23 mouse cellular contexts compared by ENCODE assay signal in the genomic region with DNA sequence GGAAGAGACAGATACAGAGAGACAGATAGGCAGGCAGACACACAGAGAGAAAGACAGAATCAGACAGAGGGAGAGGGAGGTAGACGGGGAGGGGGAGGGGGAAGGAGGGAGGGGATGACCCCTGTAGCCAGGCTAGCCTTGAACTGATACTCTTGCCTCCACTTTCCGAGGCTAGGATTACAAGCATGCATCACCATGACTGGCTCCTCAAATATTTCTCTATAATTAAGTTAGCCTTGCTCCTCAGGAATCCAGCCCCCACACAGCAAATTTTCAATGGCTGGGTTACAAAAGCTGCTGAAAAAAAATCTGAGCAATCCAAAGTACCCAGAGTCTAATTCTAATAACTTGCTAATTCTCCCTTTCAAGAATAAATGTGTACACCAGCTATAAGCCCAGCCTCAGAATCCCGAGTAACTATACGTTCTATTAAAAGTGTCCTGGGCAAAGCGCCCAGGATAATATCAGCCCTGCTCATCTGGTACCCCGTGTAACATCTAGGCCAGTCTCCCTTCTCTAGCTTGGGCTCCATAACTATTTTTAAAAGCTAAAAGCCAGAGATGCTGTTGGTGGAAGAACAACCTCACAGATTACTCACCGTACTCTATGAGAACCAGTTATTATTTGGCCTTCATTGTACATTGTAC. TPM values are rescaled to one million over a fixed set of nuclear protein-coding genes. Genes with fewer than 3 reads are reported as not detected.
DNase-seq lines count a peak whose midpoint lies in the region; ATAC-seq and TF ChIP-seq lines count a peak whose summit lies in the region.
"Had no signal": no experiment of that assay in that cellular context is flagged by ENCODE, and none has a peak within 500 bp of the region (broad histone marks: within the 10 kb centered on the region; RNA-seq: fewer than 3 reads in every experiment).

No protein-coding gene starts in this region.

- no peak for ATAC-seq in heart, embryonic 13.5 days (ENCODE audit: extremely low read depth, insufficient number of reproducible peaks, low FRiP score, low TSS enrichment)
- ATAC-seq in embryonic facial prominence, embryonic 14.5 days (ENCODE audit: low read depth), result peak; percentile 76
- no peak for ATAC-seq in frontal cortex, adult (ENCODE audit: low TSS enrichment)
- ATAC-seq: inflammation-experienced regulatory T-cells, adult 6 months; liver, embryonic 12.5 days; Patski had no signal

- WGBS in heart, embryonic 13.5 days, result 41% methylated on average over 7 of the region's 7 CpGs
- WGBS in embryonic facial prominence, embryonic 14.5 days, result 45% methylated on average over 7 of the region's 7 CpGs
- 88% methylated on average over 7 of the region's 7 CpGs for WGBS in thymus, adult 2 months

- peak overlapping the region; percentile 71 for H3K27ac ChIP-seq in heart, embryonic 13.5 days (replicated peaks)
- H3K27ac ChIP-seq in embryonic facial prominence, embryonic 14.5 days (replicated peaks; ENCODE audit: low read depth, low read length), result no peak overlapping the region; the same call in 1 of the 2 replicates
- H3K27ac ChIP-seq in thymus, adult 2 months (ENCODE audit: control insufficient read depth, insufficient read depth, low read length), result no peak overlapping the region
- H3K27ac ChIP-seq: hindbrain, embryonic 13.5 days; liver, embryonic 12.5 days; midbrain, embryonic 12.5 days; neural tube, embryonic 12.5 days had no signal

- H3K36me3 ChIP-seq in heart, embryonic 13.5 days, result peaks cover 32% of the 10 kb centered on the region
- peaks cover 32% of the 10 kb centered on the region for H3K36me3 ChIP-seq in embryonic facial prominence, embryonic 14.5 days (ENCODE audit: control insufficient read depth, insufficient read depth, low read length)
- no peaks in the 10 kb centered on the region for H3K36me3 ChIP-seq in thymus, adult 2 months (ENCODE audit: control insufficient read depth, insufficient read depth, low read length)

- DNase-seq in heart, adult 11 months, result no peak
- DNase-seq in 3T3-L1 (ENCODE audit: low read depth, low spot score) (peak; percentile 22), NIH3T3 (ENCODE audit: low read depth) (peak; percentile 71)
- peak; percentile 56 for DNase-seq in embryonic facial prominence, embryonic 14.5 days (ENCODE audit: low spot score)
- DNase-seq in thymus, adult 2 months, result no peak
- no peak for DNase-seq in natural killer cell, adult 2 months (ENCODE audit: low spot score in 2 of 2)
- DNase-seq: adrenal gland, adult 8-10 months; cerebellum, adult 11-12 months; cerebellum, postnatal 14 days; gastrocnemius, postnatal 10 days; heart, adult 18-20 months; lung, embryonic 14.5 days; lung, postnatal 4 days; right cerebral cortex, adult 18-20 months; thymus, postnatal 14 days had no signal

- no peaks in the 10 kb centered on the region for H3K27me3 ChIP-seq in heart, embryonic 13.5 days (replicated peaks)
- no peaks in the 10 kb centered on the region for H3K27me3 ChIP-seq in embryonic facial prominence, embryonic 14.5 days (replicated peaks; ENCODE audit: control insufficient read depth, insufficient read depth, low read length)
- H3K27me3 ChIP-seq in thymus, adult 2 months (ENCODE audit: control insufficient read depth, insufficient read depth, low read length), result no peaks in the 10 kb centered on the region
- H3K27me3 ChIP-seq: hindbrain, embryonic 13.5 days; liver, embryonic 12.5 days; midbrain, embryonic 12.5 days; neural tube, embryonic 12.5 days; Patski had no signal

- no peak overlapping the region for H3K4me3 ChIP-seq in heart, embryonic 13.5 days
- H3K4me3 ChIP-seq in embryonic facial prominence, embryonic 14.5 days (ENCODE audit: low read depth, low read length), result no peak overlapping the region
- no peak overlapping the region for H3K4me3 ChIP-seq in thymus, adult 2 months (ENCODE audit: control insufficient read depth, insufficient read depth, low read length)
- H3K4me3 ChIP-seq: hindbrain, embryonic 13.5 days; liver, embryonic 12.5 days; midbrain, embryonic 12.5 days; neural tube, embryonic 12.5 days had no signal

- H3K9ac ChIP-seq in heart, embryonic 13.5 days, result peak overlapping the region; percentile 7; the same call in 1 of the 2 replicates
- H3K9ac ChIP-seq in embryonic facial prominence, embryonic 14.5 days (ENCODE audit: low read depth, low read length), result no peak overlapping the region
- H3K9ac ChIP-seq: hindbrain, embryonic 13.5 days; liver, embryonic 12.5 days; lung, embryonic 14.5 days; midbrain, embryonic 12.5 days; neural tube, embryonic 12.5 days had no signal

- H3K9me3 ChIP-seq in heart, embryonic 13.5 days, result 0 out of 2 replicates have a peak, but pooled peaks cover 4% of the 10 kb centered on the region
- H3K9me3 ChIP-seq in embryonic facial prominence, embryonic 14.5 days (ENCODE audit: control insufficient read depth, low read length), result peaks cover 11% of the 10 kb centered on the region; the same call in 1 of the 2 replicates
- H3K9me3 ChIP-seq: hindbrain, embryonic 13.5 days; liver, embryonic 12.5 days; midbrain, embryonic 12.5 days had no signal

- no peak overlapping the region for H3K4me2 ChIP-seq in heart, embryonic 13.5 days
- no peak overlapping the region for H3K4me2 ChIP-seq in embryonic facial prominence, embryonic 14.5 days (ENCODE audit: low read depth, low read length)
- H3K4me2 ChIP-seq: hindbrain, embryonic 13.5 days; liver, embryonic 12.5 days; lung, embryonic 14.5 days; midbrain, embryonic 12.5 days; neural tube, embryonic 12.5 days had no signal

- no peak for TF ChIP-seq POLR2A in thymus, adult 2 months (IDR thresholded peaks at IDR 0.05; ENCODE audit: control insufficient read depth, extremely low read depth, insufficient read depth, low read length, poor library complexity)

- TF ChIP-seq CTCF in thymus, adult 2 months (IDR thresholded peaks at IDR 0.05; ENCODE audit: borderline replicate concordance, control insufficient read depth, extremely low read depth, insufficient read depth, low read length, poor library complexity), result no peak

- peaks cover 27% of the 10 kb centered on the region for H3K4me1 ChIP-seq in heart, embryonic 13.5 days
- H3K4me1 ChIP-seq in embryonic facial prominence, embryonic 14.5 days (ENCODE audit: control insufficient read depth, insufficient read depth, low read length), result no peaks in the 10 kb centered on the region
- no peaks in the 10 kb centered on the region for H3K4me1 ChIP-seq in thymus, adult 2 months (replicated peaks; ENCODE audit: control insufficient read depth, insufficient read depth, low read length)
- H3K4me1 ChIP-seq: hindbrain, embryonic 13.5 days; liver, embryonic 12.5 days; midbrain, embryonic 12.5 days; neural tube, embryonic 12.5 days had no signal

RNA-seq across cellular contexts. Expression of gene Ift81, which starts 37.5 kb away (rescaled TPM):
- 23.8 and 30.7 TPM in 2 replicates for polyA plus RNA-seq in heart, embryonic 13.5 days (2015; fragmentation: Nextera tagmentation; extraction: Ambion mirVana)
- 36.7 and 38.7 TPM in 2 replicates for polyA plus RNA-seq in embryonic facial prominence, embryonic 14.5 days (2014; fragmentation: Nextera tagmentation; extraction: Ambion mirVana)
- polyA plus RNA-seq in thymus, adult 2 months (2012; rRNA removed), result 0.52 and 1.6 TPM in 2 replicates

Comparison
In these comparisons a context has a peak if more than half of its experiments do, and no peak if none do; other contexts are left out.
1. DNase-seq: peak in 3T3-L1 (single experiment), NIH3T3 (single experiment) and embryonic facial prominence, embryonic 14.5 days (single experiment); none in heart, adult 11 months (single experiment), thymus, adult 2 months (single experiment) and natural killer cell, adult 2 months (0 of 2).